Mouse (Mus musculus) embryonic facial prominence, embryonic 12.5 days (tissue): Measurements from ENCODE around the gene Ush2a. TPM values are rescaled to one million over a fixed set of nuclear protein-coding genes. Genes with fewer than 3 reads are reported as not detected.

Experiments used
- ATAC-seq: fragments of 200-750 bp; cut with Nextera tagmentation; 2 replicates; pipeline ENCODE4 v1.8.0; 2017; ENCODE audit not compliant: insufficient number of reproducible peaks, insufficient read depth, low FRiP score, low TSS enrichment
- H3K27ac ChIP-seq: fragments of 300-500 bp; sonication (generic); 2 replicates; pipeline ENCODE4 v1.5.1; 2016; ENCODE audit warnings: mild to moderate bottlenecking
- H3K27me3 ChIP-seq: fragments of 300-500 bp; sonication (generic); 2 replicates; pipeline ENCODE4 v1.6.1; 2016; ENCODE audit warnings: mild to moderate bottlenecking, moderate library complexity
- H3K36me3 ChIP-seq: fragments of 300-500 bp; sonication (generic); 2 replicates; pipeline ENCODE4 v1.6.1; 2016; ENCODE audit warnings: mild to moderate bottlenecking
- H3K4me1 ChIP-seq: fragments of 300-500 bp; sonication (generic); 2 replicates; pipeline ENCODE4 v1.6.1; 2016
- H3K4me2 ChIP-seq: fragments of 300-500 bp; sonication (generic); replicated peaks from 2 replicates; pipeline ENCODE4 v1.6.1; 2016; ENCODE audit warnings: mild to moderate bottlenecking, moderate library complexity
- H3K4me3 ChIP-seq: fragments of 300-500 bp; sonication (generic); 2 replicates; pipeline ENCODE4 v1.5.1; 2016; ENCODE audit warnings: mild to moderate bottlenecking
- H3K9ac ChIP-seq: fragments of 300-500 bp; sonication (generic); 2 replicates; pipeline ENCODE4 v1.6.1; 2016; ENCODE audit warnings: mild to moderate bottlenecking, moderate library complexity
- H3K9me3 ChIP-seq: fragments of 300-500 bp; sonication (generic); 2 replicates; pipeline ENCODE4 v1.6.1; 2016; ENCODE audit warnings: mild to moderate bottlenecking, moderate library complexity
- WGBS: fragments of 180-500 bp; shearing (Covaris S2); methylation state at CpG from one replicate; pipeline ENCODE4 v1.1.7; 2016; 5-methylcytosine and 5-hydroxymethylcytosine counted together
- polyA plus RNA-seq: library from polyadenylated mRNA; unstranded; fragments of >200 nt; fragmentation: Nextera tagmentation; extraction: Ambion mirVana; gene quantifications from 2 replicates; pipeline ENCODE4 v1.2.1, GENCODE M21; 2016

Gene Ush2a
- polyA plus RNA-seq, 1 experiment from 2014 or later = 0.05 TPM

- 82% methylated on average over 2 of the region's 2 CpGs for whole genome bisulfite sequencing
- no peak for ATAC-seq
Observed at GRCm38 (mm10) chr1:188461203-188461602, 199.4 kb downstream of the Ush2a start.

GRCm38 (mm10) chr1:188464653-188465052 lies 202.8 kb downstream of the Ush2a start:
- Histone ChIP-seq H3K4me2 (no peak overlapping the region), H3K9ac (no peak overlapping the region), H3K4me3 (no peak overlapping the region), H3K36me3 (no peaks in the 10 kb centered on the region), H3K4me1 (no peaks in the 10 kb centered on the region), H3K9me3 (no peaks in the 10 kb centered on the region), H3K27ac (no peak overlapping the region), H3K27me3 (no peaks in the 10 kb centered on the region)
- ATAC-seq = no peak

More at GRCm38 (mm10) chr1:188461203-188461602, 199.4 kb downstream of the Ush2a start:
- Histone ChIP-seq H3K4me3 (no peak overlapping the region), H3K27me3 (no peaks in the 10 kb centered on the region), H3K27ac (no peak overlapping the region), H3K4me2 (no peak overlapping the region), H3K9ac (no peak overlapping the region), H3K9me3 (no peaks in the 10 kb centered on the region), H3K36me3 (no peaks in the 10 kb centered on the region), H3K4me1 (no peaks in the 10 kb centered on the region)

- no peaks in the 10 kb centered on the region for H3K4me1 ChIP-seq
- no peaks in the 10 kb centered on the region for H3K27me3 ChIP-seq
- no peak overlapping the region for H3K27ac ChIP-seq
- H3K4me2 ChIP-seq = no peak overlapping the region
- WGBS = 80% methylated on average over 10 of the region's 10 CpGs
- H3K9me3 ChIP-seq = no peaks in the 10 kb centered on the region
- no peak for ATAC-seq
- H3K4me3 ChIP-seq = no peak overlapping the region
- H3K9ac ChIP-seq = no peak overlapping the region
- H3K36me3 ChIP-seq = no peaks in the 10 kb centered on the region
Observed at GRCm38 (mm10) chr1:188468371-188468783, 206.6 kb downstream of the Ush2a start.

- H3K4me1 ChIP-seq = no peaks in the 10 kb centered on the region
- H3K27ac ChIP-seq = no peak overlapping the region
- ATAC-seq = no peak
- no peak overlapping the region for H3K4me3 ChIP-seq
- no peak overlapping the region for H3K4me2 ChIP-seq
- H3K27me3 ChIP-seq = no peaks in the 10 kb centered on the region
- H3K9ac ChIP-seq = no peak overlapping the region
- no peaks in the 10 kb centered on the region for H3K9me3 ChIP-seq
- no peaks in the 10 kb centered on the region for H3K36me3 ChIP-seq
- WGBS = 83% methylated on average over 5 of the region's 5 CpGs
Observed at GRCm38 (mm10) chr1:188504958-188505357, 243.1 kb downstream of the Ush2a start.

- H3K4me2 ChIP-seq = no peak overlapping the region
- WGBS = 79% methylated on average over 8 of the region's 8 CpGs
Observed at GRCm38 (mm10) chr1:188518792-188519191, 257.0 kb downstream of the Ush2a start.

GRCm38 (mm10) chr1:188527451-188527850 lies 265.6 kb downstream of the Ush2a start:
- Histone ChIP-seq H3K4me2 (no peak overlapping the region), H3K36me3 (no peaks in the 10 kb centered on the region), H3K4me1 (no peaks in the 10 kb centered on the region), H3K4me3 (no peak overlapping the region), H3K27ac (no peak overlapping the region), H3K27me3 (no peaks in the 10 kb centered on the region), H3K9ac (no peak overlapping the region), H3K9me3 (no peaks in the 10 kb centered on the region)
- no peak for ATAC-seq
- 64% methylated on average over 3 of the region's 3 CpGs for WGBS

More at GRCm38 (mm10) chr1:188518792-188519191, 257.0 kb downstream of the Ush2a start:
- no peaks in the 10 kb centered on the region for H3K27me3 ChIP-seq
- no peaks in the 10 kb centered on the region for H3K36me3 ChIP-seq
- H3K4me3 ChIP-seq = no peak overlapping the region
- no peaks in the 10 kb centered on the region for H3K9me3 ChIP-seq
- H3K9ac ChIP-seq = no peak overlapping the region
- H3K4me1 ChIP-seq = no peaks in the 10 kb centered on the region
- ATAC-seq = no peak
- no peak overlapping the region for H3K27ac ChIP-seq

- Histone ChIP-seq H3K4me1 (no peaks in the 10 kb centered on the region), H3K4me3 (no peak overlapping the region), H3K9me3 (no peaks in the 10 kb centered on the region), H3K36me3 (no peaks in the 10 kb centered on the region), H3K9ac (no peak overlapping the region), H3K4me2 (no peak overlapping the region), H3K27me3 (no peaks in the 10 kb centered on the region), H3K27ac (no peak overlapping the region)
- 84% methylated on average over 6 of the region's 6 CpGs for WGBS
- ATAC-seq = no peak
Observed at GRCm38 (mm10) chr1:188529606-188530131, 267.8 kb downstream of the Ush2a start.

- Histone ChIP-seq H3K4me3 (no peak overlapping the region), H3K36me3 (no peaks in the 10 kb centered on the region), H3K27ac (no peak overlapping the region), H3K4me2 (no peak overlapping the region), H3K4me1 (no peaks in the 10 kb centered on the region), H3K27me3 (no peaks in the 10 kb centered on the region), H3K9me3 (no peaks in the 10 kb centered on the region), H3K9ac (no peak overlapping the region)
- no peak for ATAC-seq
- WGBS = 91% methylated on average over 1 of the region's 1 CpGs
Observed at GRCm38 (mm10) chr1:188537021-188537420, 275.2 kb downstream of the Ush2a start.

GRCm38 (mm10) chr1:188539621-188540020 lies 277.8 kb downstream of the Ush2a start:
- no peak for ATAC-seq
- H3K9ac ChIP-seq = no peak overlapping the region
- 94% methylated on average over 5 of the region's 5 CpGs for WGBS
- no peaks in the 10 kb centered on the region for H3K9me3 ChIP-seq
- H3K4me1 ChIP-seq = no peaks in the 10 kb centered on the region
- no peak overlapping the region for H3K4me2 ChIP-seq
- no peak overlapping the region for H3K4me3 ChIP-seq
- no peak overlapping the region for H3K27ac ChIP-seq
- H3K36me3 ChIP-seq = no peaks in the 10 kb centered on the region
- H3K27me3 ChIP-seq = no peaks in the 10 kb centered on the region

GRCm38 (mm10) chr1:188541492-188541891 lies 279.7 kb downstream of the Ush2a start:
- Histone ChIP-seq H3K27ac (no peak overlapping the region), H3K4me3 (no peak overlapping the region), H3K4me1 (no peaks in the 10 kb centered on the region), H3K4me2 (no peak overlapping the region), H3K36me3 (no peaks in the 10 kb centered on the region), H3K9ac (no peak overlapping the region), H3K27me3 (no peaks in the 10 kb centered on the region), H3K9me3 (no peaks in the 10 kb centered on the region)
- 93% methylated on average over 3 of the region's 3 CpGs for WGBS
- no peak for ATAC-seq

GRCm38 (mm10) chr1:188543364-188543763 lies 281.5 kb downstream of the Ush2a start:
- Histone ChIP-seq H3K27ac (no peak overlapping the region), H3K4me1 (no peaks in the 10 kb centered on the region), H3K9me3 (no peaks in the 10 kb centered on the region), H3K4me3 (no peak overlapping the region), H3K36me3 (no peaks in the 10 kb centered on the region), H3K27me3 (no peaks in the 10 kb centered on the region), H3K4me2 (no peak overlapping the region), H3K9ac (no peak overlapping the region)
- ATAC-seq = no peak
- 39% methylated on average over 1 of the region's 1 CpGs for WGBS

- H3K27ac ChIP-seq = no peak overlapping the region
- no peaks in the 10 kb centered on the region for H3K27me3 ChIP-seq
- WGBS = 49% methylated on average over 13 of the region's 13 CpGs
- H3K4me1 ChIP-seq = no peaks in the 10 kb centered on the region
- no peak for ATAC-seq
- H3K4me3 ChIP-seq = no peak overlapping the region
- H3K4me2 ChIP-seq = no peak overlapping the region
- H3K9ac ChIP-seq = no peak overlapping the region
- no peaks in the 10 kb centered on the region for H3K9me3 ChIP-seq
- no peaks in the 10 kb centered on the region for H3K36me3 ChIP-seq
Observed at GRCm38 (mm10) chr1:188549686-188550085, 287.9 kb downstream of the Ush2a start.

- WGBS = 82% methylated on average over 5 of the region's 5 CpGs
- Histone ChIP-seq H3K27ac (no peak overlapping the region), H3K4me2 (no peak overlapping the region), H3K36me3 (no peaks in the 10 kb centered on the region), H3K4me1 (no peaks in the 10 kb centered on the region), H3K4me3 (no peak overlapping the region), H3K9ac (no peak overlapping the region), H3K27me3 (no peaks in the 10 kb centered on the region), H3K9me3 (no peaks in the 10 kb centered on the region)
- ATAC-seq = no peak
Observed at GRCm38 (mm10) chr1:188551802-188552201, 290.0 kb downstream of the Ush2a start.
